Mouse (Mus musculus) intestine, postnatal 0 days (tissue): Measurements from ENCODE around the gene Taf6l. TPM values are rescaled to one million over a fixed set of nuclear protein-coding genes. Genes with fewer than 3 reads are reported as not detected.
A peak's percentile ranks its signal among the peaks of the same experiment; 100 is the strongest.

Source experiments
- ATAC-seq: fragments of 200-750 bp; cut with Nextera tagmentation; 2 replicates; pipeline ENCODE4 v1.8.0; 2017; ENCODE audit warnings: mild to moderate bottlenecking, moderate TSS enrichment, moderate library complexity
- H3K27ac ChIP-seq: fragments of 300-500 bp; sonication (generic); 2 replicates; pipeline ENCODE4 v1.5.1; 2014; ENCODE audit warnings: mild to moderate bottlenecking, low read depth, low read length, moderate library complexity
- H3K27me3 ChIP-seq: fragments of 300-500 bp; sonication (generic); replicated peaks from 2 replicates; pipeline ENCODE4 v1.6.1; 2014; ENCODE audit warnings: low read length, mixed read lengths; ENCODE audit not compliant: control insufficient read depth, insufficient read depth
- H3K36me3 ChIP-seq: fragments of 300-500 bp; sonication (generic); 2 replicates; pipeline ENCODE4 v1.6.1; 2014; ENCODE audit warnings: mild to moderate bottlenecking, moderate library complexity; ENCODE audit not compliant: control insufficient read depth, insufficient read depth
- H3K4me1 ChIP-seq: fragments of 300-500 bp; sonication (generic); replicated peaks from 2 replicates; pipeline ENCODE4 v1.6.1; 2014; ENCODE audit warnings: antibody characterized with exemption, low read length, mixed read lengths; ENCODE audit not compliant: control insufficient read depth, insufficient read depth
- H3K4me2 ChIP-seq: fragments of 300-500 bp; sonication (generic); replicated peaks from 2 replicates; pipeline ENCODE4 v1.6.1; 2014; ENCODE audit warnings: low read depth, mild to moderate bottlenecking, moderate library complexity
- H3K4me3 ChIP-seq: fragments of 300-500 bp; sonication (generic); 2 replicates; pipeline ENCODE4 v1.5.1; 2014; ENCODE audit warnings: low read depth, low read length
- H3K9ac ChIP-seq: fragments of 300-500 bp; sonication (generic); 2 replicates; pipeline ENCODE4 v1.6.1; 2014; ENCODE audit warnings: mild to moderate bottlenecking, low read depth, low read length
- H3K9me3 ChIP-seq: fragments of 300-500 bp; sonication (generic); 2 replicates; pipeline ENCODE4 v1.6.1; 2016; ENCODE audit warnings: mixed run types; ENCODE audit not compliant: control insufficient read depth
- CTCF ChIP-seq: sonication (generic); IDR thresholded peaks from 2 replicates; pipeline ENCODE4 v1.5.1; 2016; ENCODE audit warnings: low read depth, mild to moderate bottlenecking, control low read depth, antibody characterized with exemption, moderate library complexity
- WGBS: fragments of 180-500 bp; shearing (Covaris S2); extraction: QIAGEN DNeasy Blood & Tissue Kit; methylation state at CpG from one replicate; pipeline ENCODE4 v1.1.7; 2014; 5-methylcytosine and 5-hydroxymethylcytosine counted together
- polyA plus RNA-seq: library from polyadenylated mRNA; unstranded; fragments of >200 nt; fragmentation: Nextera tagmentation; extraction: Ambion mirVana; gene quantifications from 2 replicates; pipeline ENCODE4 v1.2.1, GENCODE M21; 2015

Taf6l gene
- polyA plus RNA-seq, 1 experiment from 2014 or later = 12.0 TPM

DNA sequence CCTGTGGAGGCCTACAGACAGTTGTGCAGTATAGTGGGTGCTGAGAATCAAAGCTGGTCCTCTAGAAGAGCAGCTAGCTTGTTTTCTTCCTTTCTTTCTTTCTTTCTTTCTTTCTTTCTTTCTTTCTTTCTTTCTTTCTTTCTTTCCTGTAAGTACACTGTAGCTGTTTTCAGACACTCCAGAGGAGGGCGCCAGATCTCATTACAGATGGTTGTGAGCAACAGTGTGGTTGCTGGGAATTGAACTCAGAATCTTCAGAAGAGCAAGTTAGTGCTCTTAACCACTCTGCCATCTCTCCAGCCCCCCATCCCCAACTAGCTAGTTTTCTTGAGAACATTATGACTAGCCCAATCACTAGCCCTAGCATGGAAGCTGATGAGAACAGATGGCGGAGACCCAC lies 25.5 kb downstream of the Taf6l start:
- WGBS = 88% methylated on average over 2 of the region's 2 CpGs
- no peak overlapping the region for H3K27ac ChIP-seq
- H3K36me3 ChIP-seq = peaks cover 32% of the 10 kb centered on the region
- H3K9me3 ChIP-seq = no peaks in the 10 kb centered on the region
- H3K4me2 ChIP-seq = no peak overlapping the region
- ATAC-seq = no peak
- no peak overlapping the region for H3K4me3 ChIP-seq
- no peaks in the 10 kb centered on the region for H3K4me1 ChIP-seq
- H3K9ac ChIP-seq = no peak overlapping the region
- no peaks in the 10 kb centered on the region for H3K27me3 ChIP-seq
- peak; percentile 47 for TF ChIP-seq CTCF

DNA sequence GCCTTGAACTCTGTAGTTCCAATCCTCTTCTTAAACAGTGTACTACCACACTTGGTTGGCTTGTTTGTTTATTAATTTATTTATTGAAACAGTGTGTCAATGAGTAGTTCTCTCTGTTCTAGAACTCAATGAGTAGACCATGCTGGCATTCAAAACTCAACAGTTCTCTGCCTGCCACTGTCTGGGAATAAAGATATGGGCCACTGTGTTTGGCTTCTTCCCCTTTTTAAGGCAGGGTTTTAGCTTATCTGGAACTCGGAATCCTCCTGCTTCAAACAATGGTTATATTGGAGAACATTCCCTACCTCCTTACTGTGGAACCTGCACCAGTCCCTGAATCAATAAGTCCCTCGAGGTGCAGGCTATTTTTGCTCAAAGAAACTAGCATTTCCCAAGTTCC lies 27.3 kb downstream of the Taf6l start:
- WGBS = 53% methylated on average over 2 of the region's 2 CpGs
- no peak overlapping the region for H3K9ac ChIP-seq
- H3K4me2 ChIP-seq = no peak overlapping the region
- ATAC-seq = no peak
- TF ChIP-seq CTCF = no peak
- no peak overlapping the region for H3K27ac ChIP-seq
- H3K9me3 ChIP-seq = no peaks in the 10 kb centered on the region
- no peaks in the 10 kb centered on the region for H3K4me1 ChIP-seq
- H3K27me3 ChIP-seq = no peaks in the 10 kb centered on the region
- H3K36me3 ChIP-seq = peaks cover 32% of the 10 kb centered on the region
- no peak overlapping the region for H3K4me3 ChIP-seq

DNA sequence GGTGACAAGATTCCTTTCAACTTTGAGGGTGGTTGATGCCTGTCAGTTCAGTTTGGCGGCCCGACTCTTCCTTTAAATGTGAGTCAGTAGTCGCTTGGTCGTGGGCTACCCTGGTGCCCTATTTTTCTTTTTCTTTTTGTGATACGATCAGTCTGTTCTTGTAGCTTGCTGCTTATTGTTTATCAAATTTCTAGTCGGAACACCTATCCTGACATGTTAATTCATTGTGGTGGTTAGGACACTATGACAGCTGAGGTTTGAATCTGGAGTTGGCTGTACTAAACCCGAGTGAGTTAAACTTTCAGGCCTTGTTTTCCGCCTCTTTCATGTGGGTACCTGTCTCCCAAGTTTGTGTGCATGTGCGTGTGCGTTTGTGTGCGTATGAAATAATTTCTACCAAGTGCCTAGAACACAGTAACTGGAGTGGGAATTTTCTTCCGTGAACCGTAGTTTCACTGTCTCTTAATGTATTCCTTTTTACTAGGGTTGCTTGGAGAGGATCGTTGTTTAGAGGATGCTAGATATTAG lies 28.7 kb downstream of the Taf6l start:
- no peaks in the 10 kb centered on the region for H3K9me3 ChIP-seq
- 3% methylated on average over 14 of the region's 14 CpGs for WGBS

DNA sequence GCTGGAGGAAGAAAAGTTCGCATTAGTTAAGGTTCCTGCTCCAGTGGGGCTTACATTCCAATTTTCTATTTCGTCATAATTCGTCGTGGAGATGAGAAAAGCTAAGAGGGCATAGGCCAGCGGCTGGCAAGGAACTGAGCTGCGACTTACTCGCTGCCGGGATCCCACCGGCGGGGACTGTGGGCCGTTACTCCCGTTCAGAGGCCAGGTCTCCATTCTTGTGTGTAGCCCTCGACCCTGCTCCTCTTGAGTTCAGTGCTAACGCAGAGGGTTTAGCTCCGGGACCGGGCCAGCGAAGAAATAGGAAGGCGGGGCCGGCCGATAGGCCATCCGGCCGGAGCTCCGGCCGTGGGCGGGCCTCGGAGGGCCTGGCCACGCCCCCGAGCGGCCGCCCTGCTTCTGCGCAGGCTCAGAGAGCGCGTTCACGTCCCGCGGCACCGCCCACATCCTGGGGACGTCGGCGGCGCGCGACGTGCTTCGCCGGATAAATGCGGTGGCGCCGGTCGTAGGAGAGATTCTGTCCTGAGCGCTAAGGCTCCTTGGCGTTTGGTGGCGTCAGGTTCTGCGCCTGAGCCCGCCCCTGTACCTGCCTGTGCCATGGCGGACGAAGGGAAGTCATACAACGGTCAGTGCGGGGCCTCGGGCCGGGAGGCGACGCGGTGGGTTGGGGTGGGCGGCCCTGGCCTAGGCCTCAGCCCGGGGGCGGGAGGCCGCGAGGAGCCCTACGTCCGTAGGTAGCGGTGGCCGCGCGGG lies 29.4 kb downstream of the Taf6l start, which contains the start of gene Nxf1:
Gene Nxf1 (plus strand): TSS at position 439 of the 753 bp plus-strand sequence.
- ATAC-seq = peak; percentile 92
- Histone ChIP-seq H3K4me1 (no peaks in the 10 kb centered on the region), H3K9ac (peak within 1 kb of the TSS; percentile 96), H3K27ac (peak within 1 kb of the TSS; percentile 79), H3K4me2 (peak within 1 kb of the TSS; percentile 75), H3K4me3 (peak within 1 kb of the TSS; percentile 99), H3K9me3 (no peaks in the 10 kb centered on the region), H3K27me3 (no peaks in the 10 kb centered on the region), H3K36me3 (peaks cover 32% of the 10 kb centered on the region)
- WGBS = under 1% methylated on average over 73 of the region's 75 CpGs
- 0 out of 2 replicates have a peak, but pooled peaks have one; percentile 7 for TF ChIP-seq CTCF

More for the DNA sequence above, 28.7 kb downstream of the Taf6l start:
- Histone ChIP-seq H3K9ac (peak overlapping the region; percentile 96), H3K27me3 (no peaks in the 10 kb centered on the region), H3K4me1 (no peaks in the 10 kb centered on the region), H3K4me2 (peak overlapping the region; percentile 75), H3K4me3 (peak overlapping the region; percentile 99), H3K36me3 (peaks cover 28% of the 10 kb centered on the region), H3K27ac (peak overlapping the region; percentile 79)
- no peak for ATAC-seq
- no peak for TF ChIP-seq CTCF

DNA sequence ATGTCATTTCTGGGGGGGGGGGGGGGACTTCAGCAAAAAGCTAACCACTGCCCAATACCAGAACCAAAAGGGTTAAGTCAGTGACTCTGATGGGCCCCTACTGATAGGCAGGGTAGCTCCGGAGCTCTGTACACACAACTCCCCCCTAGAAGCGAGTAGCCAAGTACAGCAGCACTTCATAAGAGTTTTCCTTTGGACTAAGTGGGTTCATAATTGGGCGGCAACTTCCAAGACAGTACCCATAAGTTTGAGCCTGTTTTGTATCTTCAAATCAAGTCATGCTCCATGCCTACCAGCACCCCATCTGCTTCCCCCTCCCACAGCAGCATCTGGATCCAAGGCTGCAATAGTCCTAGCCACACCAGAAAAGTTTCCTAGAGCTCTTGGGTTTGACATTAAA lies 30.6 kb downstream of the Taf6l start:
- TF ChIP-seq CTCF = no peak
- H3K27me3 ChIP-seq = no peaks in the 10 kb centered on the region
- no peaks in the 10 kb centered on the region for H3K9me3 ChIP-seq
- no peak overlapping the region for H3K27ac ChIP-seq
- no peak for ATAC-seq
- WGBS = 46% methylated on average over 3 of the region's 3 CpGs
- peak overlapping the region; percentile 75; the same call in 1 of the 2 replicates for H3K4me2 ChIP-seq
- H3K4me1 ChIP-seq = no peaks in the 10 kb centered on the region
- peaks cover 42% of the 10 kb centered on the region for H3K36me3 ChIP-seq
- H3K4me3 ChIP-seq = no peak overlapping the region
- H3K9ac ChIP-seq = no peak overlapping the region

DNA sequence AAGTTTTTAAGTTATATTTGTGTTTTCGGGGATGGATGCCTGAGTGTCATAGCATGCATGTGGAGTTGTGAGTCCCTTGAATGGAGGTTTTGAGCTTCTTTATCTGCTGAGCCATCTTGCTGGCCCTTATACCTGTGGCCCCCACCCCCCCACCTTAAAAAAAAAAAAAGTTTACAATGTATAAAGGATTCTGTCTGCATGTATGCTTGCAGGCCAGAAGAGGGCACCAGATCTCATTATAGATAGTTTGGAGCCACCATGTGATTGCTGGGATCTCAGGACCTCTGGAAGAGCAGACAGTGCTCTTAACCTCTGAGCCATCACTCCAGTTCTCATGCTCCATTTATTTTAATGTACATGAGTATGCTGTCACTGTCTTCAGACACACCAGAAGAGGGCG lies 38.8 kb downstream of the Taf6l start:
- 76% methylated on average over 2 of the region's 2 CpGs for WGBS
- Histone ChIP-seq H3K27ac (no peak overlapping the region), H3K27me3 (no peaks in the 10 kb centered on the region), H3K4me1 (0 out of 2 replicates have a peak, but pooled peaks cover 5% of the 10 kb centered on the region), H3K9me3 (no peaks in the 10 kb centered on the region), H3K9ac (no peak overlapping the region), H3K36me3 (peaks cover 84% of the 10 kb centered on the region), H3K4me2 (no peak overlapping the region), H3K4me3 (no peak overlapping the region)
- peak; percentile 64 for TF ChIP-seq CTCF
- no peak for ATAC-seq
